Mouse (Mus musculus) lung, postnatal 4 days (tissue): ENCODE measurements around the gene Tyro3.

Source experiments
- DNase-seq, 2 experiments: peaks; one replicate each; pipeline ENCODE4 v3.0.0; 2021

The Tyro3 gene

DNA sequence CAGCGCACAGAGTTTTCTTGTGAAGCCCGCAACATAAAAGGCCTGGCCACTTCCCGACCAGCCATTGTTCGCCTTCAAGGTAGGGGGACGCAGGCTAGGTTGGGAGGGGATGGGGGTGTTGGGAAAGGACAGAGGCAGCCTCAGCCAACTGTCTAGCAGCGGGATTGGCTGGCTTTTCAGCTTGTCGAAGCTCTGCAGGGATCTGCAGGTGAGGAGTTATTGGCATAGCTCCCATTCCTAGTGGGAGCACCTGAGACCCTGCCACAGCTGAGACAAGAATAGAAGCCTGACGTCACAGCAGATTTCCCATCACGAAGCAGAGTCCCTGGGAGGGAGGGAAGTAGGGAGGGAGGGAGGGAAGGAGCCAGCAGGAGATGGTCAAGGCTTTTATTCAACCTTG, 7.2 kb downstream of the Tyro3 start:
- DNase-seq, result no peak

DNA sequence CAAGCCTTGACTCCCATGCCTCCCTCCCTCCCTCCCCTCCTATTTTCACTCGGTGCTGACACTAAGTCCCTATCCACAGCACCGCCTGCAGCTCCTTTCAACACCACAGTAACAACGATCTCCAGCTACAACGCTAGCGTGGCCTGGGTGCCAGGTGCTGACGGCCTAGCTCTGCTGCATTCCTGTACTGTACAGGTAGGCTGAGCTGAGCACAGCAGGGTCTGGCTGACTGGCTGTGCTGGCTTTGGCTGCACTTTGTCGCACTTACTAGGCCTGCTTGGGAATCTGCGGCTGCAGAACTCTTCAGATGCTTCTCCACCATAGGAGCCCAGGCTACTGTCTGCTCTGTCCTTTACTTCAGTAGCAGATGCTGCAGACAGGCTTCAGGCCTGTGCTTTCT, 8.0 kb downstream of the Tyro3 start:
- no peak for DNase-seq

DNA sequence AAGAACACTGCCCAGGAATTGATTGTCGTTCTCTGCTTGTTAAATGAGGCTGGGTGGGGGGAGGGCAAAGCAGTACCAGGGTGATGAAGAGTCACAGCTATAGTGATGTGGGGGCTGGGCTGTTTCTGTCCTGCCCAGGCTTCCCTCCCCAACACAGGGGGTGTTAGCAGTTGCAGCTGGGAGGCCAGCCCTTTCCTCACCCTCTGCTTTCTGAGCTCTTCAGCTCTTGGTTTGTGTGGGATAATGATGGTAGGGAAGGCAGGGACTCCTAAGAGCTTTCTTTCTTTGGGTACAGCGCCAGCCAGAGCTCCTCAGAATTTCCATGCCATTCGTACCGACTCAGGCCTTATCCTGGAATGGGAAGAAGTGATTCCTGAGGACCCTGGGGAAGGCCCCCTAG, 10.9 kb downstream of the Tyro3 start:
- no peak for DNase-seq

DNA sequence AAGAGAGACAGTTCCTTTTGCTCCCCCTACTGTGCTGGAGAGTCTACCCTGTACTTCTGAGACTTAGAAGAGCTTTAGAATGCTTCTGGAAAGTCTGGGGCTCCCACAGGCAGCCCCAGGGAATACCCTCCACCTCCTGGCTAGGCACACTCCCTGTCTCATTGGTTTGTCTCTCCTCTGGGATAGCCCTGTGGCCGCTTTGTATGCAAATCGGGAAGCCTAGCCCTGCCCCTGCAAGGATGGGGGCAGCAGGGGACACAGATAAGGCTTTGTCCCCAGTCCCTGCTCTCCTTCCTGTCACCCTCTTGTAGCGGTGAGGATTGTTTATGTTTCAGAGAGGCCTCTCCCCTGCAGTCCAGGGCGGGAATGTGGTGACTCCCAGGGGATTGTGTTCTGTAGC, 11.3 kb downstream of the Tyro3 start:
- DNase-seq, result peak in 1 of 2 experiments; percentile 47

DNA sequence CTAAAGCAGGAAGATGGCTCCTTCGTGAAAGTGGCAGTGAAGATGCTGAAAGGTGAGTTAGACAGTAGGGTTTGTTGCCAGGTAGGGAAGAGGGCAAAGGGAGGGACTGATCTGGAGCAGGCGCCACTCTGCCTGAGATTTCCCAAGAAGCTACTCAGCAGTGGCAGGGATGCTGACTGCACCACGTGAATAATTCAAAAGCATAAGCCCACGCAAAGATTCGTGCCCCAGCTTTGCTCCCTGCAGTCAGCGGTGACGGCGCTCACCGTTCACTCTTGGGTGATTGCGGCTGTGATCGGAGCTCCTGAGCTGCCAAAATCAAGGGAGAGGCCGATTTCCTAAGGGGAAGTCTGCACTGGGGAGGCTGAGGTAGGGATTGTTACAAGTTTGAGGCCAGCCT, 13.4 kb downstream of the Tyro3 start:
- DNase-seq, result no peak

DNA sequence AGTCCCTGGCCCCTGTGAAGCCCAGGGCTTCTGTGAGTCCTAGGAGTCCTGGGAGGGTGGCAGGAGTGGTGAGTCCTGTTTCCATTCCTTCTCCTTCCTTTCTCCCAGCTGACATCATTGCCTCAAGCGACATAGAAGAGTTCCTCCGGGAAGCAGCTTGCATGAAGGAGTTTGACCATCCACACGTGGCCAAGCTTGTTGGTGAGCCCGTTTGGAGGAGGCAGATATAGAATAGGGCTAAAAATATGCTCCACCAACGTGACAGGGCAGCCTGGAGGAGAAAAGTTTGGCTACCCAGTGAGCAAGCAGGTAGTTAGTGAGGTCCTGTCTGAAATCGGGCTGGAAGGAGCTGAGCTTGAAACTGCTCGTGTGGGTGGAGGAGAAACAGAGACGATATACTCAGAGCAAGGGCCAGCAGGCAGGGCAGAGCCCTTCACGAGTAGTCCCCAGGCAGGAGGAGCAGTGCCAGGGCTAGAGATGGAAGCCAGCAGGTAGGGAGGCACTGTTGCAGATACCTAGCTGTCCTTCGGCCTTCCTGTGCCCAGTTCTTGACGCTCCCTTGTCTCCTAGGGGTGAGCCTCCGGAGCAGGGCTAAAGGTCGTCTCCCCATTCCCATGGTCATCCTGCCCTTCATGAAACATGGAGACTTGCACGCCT, 14.1 kb downstream of the Tyro3 start:
- DNase-seq, result no peak

DNA sequence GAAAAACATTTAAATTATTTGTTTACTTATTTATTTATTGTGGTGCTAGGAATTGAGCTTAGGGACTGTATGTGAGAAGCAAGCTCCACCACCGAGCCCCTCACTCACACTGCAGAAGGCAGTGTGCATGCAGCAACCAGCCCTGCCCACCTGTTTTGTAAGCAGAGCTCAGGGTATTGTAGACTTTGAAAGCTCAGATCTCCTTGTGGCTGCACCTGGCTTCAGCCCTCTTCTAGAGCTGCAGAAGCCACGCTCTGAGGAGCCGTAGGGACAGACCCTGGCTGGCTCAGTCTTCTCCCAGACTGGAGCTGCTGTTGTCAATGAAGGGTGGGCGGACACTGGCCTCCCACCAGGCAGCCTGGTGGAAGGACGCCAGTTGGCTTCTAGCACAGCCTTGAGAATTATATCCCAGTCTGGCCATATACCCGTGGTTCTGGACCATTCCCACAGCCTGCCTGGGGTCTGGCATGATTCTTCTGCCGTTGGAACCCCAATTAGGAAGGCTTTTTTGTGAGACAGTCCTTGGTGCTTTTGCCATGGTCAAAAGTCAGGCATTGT, 16.9 kb downstream of the Tyro3 start:
- peak; percentile 52 to 73 for DNase-seq

DNA sequence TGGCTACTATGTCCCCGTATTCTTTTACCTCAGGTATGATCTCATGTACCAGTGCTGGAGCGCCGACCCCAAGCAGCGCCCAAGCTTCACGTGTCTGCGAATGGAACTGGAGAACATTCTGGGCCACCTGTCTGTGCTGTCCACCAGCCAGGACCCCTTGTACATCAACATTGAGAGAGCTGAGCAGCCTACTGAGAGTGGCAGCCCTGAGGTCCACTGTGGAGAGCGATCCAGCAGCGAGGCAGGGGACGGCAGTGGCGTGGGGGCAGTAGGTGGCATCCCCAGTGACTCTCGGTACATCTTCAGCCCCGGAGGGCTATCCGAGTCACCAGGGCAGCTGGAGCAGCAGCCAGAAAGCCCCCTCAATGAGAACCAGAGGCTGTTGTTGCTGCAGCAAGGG, 19.1 kb downstream of the Tyro3 start:
- DNase-seq, result no peak

DNA sequence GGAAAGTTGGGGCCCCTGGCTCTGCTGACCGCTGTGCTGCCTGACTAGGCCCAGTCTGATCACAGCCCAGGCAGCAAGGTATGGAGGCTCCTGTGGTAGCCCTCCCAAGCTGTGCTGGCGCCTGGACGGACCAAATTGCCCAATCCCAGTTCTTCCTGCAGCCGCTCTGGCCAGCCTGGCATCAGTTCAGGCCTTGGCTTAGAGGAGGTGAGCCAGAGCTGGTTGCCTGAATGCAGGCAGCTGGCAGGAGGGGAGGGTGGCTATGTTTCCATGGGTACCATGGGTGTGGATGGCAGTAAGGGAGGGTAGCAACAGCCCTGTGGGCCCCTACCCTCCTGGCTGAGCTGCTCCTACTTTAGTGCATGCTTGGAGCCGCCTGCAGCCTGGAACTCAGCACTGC, 19.5 kb downstream of the Tyro3 start:
- DNase-seq, result peak in 1 of 2 experiments; percentile 42

DNA sequence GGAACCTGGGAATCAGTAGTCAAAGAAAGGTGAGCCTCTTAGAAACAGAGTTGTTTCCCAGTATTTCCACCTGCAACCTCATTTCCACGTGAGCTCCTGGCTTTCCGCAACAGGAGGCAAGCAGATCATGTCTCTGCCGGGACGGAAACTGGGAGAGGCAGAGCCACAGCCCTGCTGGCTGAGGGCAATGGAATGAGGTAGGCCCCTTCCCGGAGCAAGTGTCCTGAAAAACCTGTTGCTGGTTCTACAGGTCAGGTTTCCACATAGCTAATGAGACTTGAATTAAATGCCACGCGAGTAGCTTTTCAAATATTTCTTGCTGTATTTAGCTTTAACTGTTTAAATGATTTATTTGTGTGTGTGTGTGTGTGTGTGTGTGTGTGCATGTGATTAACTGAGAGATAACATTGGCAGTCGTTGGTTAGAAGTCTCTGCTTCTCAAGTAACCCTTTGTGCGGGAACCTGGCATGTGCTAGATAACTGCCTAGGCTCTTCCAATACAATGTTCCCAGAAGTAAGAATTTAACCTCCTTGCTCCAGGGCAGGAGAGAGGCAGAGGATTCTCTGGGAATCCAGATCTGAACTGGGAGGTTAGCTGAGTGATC, 21.2 kb downstream of the Tyro3 start:
- peak in 1 of 2 experiments; percentile 42 for DNase-seq

DNA sequence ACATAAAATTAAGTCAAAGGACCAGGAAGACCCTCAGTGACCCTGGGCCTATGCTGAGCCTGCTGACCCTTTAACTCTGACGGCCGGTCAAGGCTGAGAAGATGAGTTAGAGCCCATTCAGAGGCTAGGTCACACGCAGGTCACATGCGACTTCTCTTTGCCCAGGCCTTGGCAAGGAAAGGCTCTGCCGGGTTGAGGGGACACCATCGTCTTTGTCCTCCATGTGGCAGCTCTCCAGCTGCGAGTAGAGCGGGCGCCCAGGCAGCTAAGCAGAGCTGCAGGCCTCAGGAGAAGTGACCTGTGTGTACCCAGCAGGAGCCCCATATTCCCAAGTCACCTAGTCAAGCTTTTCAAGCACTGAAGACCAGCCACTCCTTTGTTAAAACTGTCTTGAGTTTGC, 23.6 kb downstream of the Tyro3 start:
- no peak for DNase-seq

DNA sequence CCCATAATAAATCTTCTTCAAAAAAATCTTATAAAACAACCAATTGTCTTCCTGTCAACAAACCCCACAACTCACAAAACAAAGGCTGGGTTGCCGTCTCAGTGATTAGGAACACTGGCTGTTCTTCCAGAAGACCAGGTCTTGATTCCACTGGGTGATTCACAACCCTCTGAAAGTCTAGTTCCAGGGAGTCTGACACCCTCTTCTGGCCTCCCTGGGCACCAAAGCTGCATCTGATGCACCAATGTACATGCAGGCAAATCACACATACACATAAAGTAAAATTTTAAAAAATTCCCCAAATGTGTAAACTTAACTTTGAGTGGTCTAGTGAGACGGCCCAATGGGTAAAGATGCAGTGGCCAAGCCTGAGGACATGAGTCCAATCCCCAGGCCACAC, 33.0 kb downstream of the Tyro3 start:
- no peak for DNase-seq

DNA sequence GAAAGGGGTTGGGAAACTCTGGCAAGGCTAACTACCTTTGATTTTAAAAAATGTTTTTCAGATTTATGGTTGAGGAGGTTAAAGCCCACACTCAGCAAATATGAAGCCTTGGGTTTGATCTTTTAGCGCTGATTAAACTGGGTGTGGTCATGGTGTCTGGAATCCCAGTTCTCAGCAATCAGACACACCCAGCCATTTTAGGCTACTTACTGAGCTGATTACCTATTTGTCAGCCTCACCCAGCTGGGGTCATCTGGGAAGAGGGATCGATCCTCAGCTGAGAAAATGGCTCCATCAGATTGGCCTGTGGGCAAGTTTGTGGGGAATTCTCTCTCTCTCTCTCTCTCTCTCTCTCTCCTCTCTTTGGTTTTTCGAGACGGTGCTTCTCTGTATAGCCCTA, 36.7 kb downstream of the Tyro3 start:
- DNase-seq, result no peak

DNA sequence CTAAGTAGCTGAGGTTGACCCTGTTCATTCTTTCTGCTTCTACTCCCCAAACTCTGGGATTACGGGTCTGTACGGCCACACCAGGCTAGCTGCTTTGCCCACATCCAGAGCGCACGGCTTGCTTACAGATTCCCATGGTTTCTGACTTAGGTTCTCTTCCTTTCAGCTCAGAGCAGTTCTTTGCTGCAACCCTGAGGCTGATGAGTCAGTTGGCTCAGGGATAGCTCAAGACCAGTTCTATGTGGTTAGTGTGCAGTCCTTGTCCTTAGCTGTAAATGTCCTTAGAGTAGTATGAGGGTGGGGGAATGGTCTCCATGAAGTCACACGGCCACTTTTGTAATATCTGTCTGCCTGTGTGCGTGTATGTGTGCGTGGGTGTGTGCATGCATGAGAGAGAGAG, 40.1 kb downstream of the Tyro3 start:
- DNase-seq, result no peak

DNA sequence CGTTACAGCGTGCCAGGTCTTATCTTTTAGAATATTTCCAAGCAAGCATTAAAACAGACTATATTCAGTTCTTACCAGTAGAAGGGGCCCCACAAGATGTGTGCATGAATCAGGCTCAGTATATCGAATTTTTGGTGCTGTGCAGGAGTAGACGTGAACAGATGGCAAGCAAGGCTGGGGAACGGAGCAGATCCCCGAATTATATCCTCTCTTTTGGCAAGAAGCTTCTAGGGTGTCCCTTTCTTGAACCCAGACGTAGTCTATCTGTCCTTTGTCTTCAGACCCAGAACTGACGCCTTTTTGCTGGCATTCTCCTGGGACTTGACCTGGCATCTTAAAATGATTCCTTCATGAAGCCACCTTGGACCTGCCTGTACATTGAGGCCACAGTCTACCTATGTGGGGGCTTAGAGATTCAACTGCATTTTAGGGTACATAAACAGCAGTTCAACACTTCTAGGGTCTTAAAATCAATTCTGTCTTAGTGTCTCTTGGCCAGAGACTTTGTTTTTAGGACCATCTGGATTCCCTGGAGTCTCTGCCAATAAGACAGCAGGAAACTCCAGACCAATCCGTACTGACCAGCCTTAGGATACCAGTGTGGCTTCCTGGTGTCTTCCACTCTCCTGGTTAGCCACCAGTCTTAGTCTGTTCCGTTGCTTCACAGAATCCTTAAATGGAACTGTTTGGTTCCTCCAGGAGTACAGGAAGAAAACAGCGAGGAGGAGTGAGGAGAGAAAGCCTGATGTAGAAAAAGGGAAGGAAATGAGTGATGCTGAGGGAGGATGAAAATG, 41.0 kb downstream of the Tyro3 start:
- no peak for DNase-seq

DNA sequence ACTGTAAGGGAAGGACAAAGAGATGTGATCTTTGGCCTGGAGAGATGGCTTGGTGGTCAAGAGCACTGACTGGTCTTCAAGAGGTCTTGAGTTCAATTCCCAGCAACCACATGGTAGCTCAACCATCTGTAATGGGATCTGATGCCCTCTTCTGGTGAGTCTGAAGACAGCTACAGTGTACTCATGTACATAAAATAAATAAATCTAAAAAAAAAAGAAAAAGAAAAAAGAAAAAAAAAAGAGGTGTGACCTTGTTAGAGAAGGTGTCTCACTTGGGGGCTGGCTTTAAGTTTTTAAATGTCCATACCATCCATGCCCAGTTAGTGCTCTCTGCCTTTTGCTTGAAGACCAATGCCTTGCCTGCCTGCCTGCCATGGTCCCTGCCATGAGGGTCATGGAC, 42.5 kb downstream of the Tyro3 start:
- no peak for DNase-seq

DNA sequence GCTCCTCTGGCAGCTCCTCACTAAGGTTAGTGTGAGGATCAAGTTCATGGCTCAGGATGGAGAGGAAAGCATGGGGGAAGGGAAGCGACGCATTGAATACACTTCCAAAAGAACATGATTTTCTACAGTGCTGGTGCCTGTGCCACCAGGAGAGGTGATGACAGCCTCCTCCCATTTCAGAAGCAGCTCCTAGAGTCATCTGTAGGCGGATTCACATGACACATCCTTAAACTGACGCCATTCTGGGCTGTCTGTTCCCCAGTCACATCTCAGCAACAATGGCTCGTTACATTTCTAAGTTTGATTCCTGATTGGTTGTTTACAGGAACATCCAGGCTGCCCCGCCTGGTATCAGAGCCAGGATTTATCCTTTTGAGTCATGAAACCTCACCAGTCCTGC, 44.5 kb downstream of the Tyro3 start:
- DNase-seq, result no peak

DNA sequence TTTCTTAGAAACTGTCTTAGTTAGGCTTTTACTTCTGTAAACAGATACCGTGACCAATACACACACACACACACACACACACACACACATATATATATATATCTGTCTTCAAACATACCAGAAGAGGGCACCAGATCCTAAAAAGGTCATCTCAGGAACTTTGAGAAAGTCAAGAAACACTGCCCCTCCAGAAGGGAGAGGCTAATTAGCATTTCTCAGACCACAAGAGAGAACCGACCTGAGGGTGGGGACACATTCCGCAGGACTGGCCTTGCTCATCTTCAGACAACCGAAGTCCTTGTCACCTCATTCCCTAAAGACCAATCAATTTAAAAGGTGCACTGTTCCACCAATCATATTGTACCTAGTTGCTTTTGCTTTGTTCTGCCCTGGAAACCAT, 46.0 kb downstream of the Tyro3 start:
- DNase-seq, result no peak

DNA sequence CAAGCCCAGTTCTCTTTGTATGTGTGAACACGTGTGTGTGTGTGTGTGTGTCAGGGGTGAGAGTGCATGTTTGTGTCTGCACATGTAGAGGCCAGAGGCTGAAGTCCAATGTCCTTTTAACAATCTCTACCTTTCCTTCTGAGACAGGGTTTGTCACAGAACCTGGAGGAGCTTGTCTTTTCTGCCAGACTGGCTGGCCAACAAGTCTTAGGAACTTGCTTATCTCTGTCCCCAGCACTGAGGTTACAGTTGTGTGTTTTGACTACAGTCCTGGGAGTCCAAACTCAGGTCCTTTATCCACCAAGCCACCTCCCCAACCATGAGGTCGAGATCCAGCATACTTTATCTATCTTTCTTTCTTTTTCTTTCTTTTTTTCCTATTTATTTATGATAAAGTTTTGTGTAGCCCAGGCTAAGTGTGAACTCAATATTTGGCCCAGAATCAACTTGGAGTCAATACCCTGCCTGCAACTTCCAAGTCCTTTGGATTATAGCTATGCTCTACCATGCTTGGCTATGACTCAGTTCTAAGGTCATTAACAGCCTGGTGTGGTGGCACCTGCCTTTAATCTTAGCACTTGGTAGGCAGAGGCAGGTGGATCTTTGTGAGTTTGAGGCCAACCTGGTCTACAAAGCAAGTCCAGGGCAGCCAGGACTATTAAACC, 48.5 kb downstream of the Tyro3 start:
- no peak for DNase-seq

DNA sequence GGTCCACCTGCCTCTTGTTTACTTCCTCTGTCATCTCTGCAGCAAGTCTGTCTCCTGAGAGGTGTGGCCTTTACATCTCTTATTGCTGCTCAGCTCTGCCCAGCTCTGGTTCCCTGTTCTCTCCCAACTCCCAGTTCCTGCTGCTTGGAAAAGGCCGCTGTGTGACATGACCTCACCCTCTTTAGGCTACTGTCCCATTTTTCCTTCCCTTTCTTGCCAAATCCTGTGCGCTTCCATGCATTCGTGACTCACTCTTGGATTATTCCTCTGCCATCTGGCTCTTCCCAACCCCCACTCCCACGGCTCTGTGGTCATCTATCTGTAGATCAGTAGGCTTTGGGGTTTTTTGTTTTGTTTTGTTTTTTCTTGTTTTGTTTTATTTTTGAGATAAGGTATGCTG, 49.4 kb downstream of the Tyro3 start:
- DNase-seq, result no peak

DNA sequence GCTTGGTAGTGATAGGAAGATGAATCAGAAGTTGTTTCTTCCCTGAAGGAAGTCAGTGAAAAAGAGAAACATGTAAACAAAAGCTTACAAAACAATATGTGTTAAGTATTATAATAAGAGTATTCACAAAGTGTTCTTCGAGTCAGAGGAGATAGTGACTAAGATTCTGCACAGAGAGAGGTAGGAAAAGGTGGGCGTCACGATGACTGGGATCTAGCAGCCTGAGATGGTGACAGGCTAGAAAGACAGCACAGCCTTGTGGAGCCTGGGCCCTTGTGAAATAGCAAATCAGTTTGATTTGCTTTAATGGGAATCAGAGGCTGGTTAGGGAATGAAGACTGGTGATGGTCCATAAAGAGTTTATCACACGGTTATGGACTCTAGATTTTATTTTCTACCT, 56.3 kb downstream of the Tyro3 start:
- no peak for DNase-seq

DNA sequence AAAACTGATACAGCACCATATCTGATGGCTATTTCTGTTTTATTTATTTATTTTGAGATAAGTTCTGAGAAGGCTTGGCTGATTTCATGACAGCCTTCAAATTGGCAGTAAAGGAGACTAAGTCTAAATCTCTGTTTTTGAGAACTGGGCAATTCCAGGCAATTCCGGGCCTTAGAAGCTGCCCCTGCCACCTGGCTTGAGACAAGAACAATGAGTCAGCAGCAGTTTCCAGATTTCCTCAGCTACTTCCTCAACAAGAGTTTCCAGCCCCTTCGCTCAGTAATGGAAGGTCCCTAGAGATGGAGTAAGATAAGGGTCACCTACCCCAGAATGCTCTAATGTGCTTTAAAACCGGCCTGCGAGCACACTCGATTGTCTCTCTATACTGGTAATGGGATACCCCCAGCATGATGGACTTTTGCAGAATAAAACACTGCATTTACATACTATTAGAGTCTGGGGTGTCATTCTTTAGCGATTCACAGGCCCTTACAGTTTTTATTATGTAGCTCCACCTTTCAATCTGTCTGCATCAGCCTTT, 57.8 kb downstream of the Tyro3 start:
- no peak for DNase-seq

DNA sequence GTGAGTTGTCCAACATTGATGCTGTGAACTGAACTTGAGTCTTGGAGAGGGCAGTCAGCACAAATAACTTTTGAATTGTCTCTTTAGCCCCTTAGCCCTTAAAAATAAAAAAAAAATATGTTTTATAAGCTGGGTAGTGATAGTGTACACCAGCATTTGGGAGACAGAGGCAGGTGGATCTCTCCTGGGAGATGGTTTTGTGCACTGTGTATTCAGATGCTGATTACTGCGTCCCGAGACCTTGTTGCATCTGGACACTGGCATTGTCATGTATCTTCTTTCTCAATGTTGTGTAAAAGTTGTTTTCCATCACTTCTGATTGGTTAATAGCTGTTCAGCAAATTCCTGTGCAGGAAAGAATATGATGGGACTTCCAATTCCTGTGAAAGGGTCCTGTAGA, 59.8 kb downstream of the Tyro3 start:
- DNase-seq, result no peak
